18 mouse cellular contexts compared by ENCODE assay signal in the genomic region with DNA sequence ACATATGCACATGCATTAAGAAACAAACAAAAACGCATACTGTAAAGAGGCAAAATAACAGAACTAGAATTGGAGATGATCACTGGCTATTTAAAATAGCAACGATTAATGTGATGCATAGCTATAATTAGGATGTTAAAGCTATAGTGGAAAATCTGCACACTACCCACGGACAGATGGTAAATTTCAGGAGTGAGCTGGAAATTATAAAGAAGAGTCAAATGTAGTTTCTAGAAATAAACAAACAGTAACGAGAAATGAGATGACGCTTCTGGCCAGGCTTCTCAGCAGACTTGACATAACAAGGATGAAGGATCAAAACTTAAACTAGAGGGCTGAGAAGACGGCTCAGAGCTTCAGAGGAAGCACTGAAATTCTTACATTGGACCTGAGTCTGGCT. TPM values are rescaled to one million over a fixed set of nuclear protein-coding genes. Genes with fewer than 3 reads are reported as not detected.
DNase-seq lines count a peak whose midpoint lies in the region; ATAC-seq and TF ChIP-seq lines count a peak whose summit lies in the region.
"Had no signal": no experiment of that assay in that cellular context is flagged by ENCODE, and none has a peak within 500 bp of the region (broad histone marks: within the 10 kb centered on the region; RNA-seq: fewer than 3 reads in every experiment).

No protein-coding gene starts in this region.

- TF ChIP-seq CTCF in intestine, postnatal 0 days (IDR thresholded peaks at IDR 0.05; ENCODE audit: low read depth): no peak
- no peak for TF ChIP-seq CTCF in liver, postnatal 0 days (IDR thresholded peaks at IDR 0.05; ENCODE audit: low read depth)
- no peak for TF ChIP-seq CTCF in olfactory bulb, adult 2 months (IDR thresholded peaks at IDR 0.05; ENCODE audit: insufficient read depth, low read depth, low read length)

- ATAC-seq in forebrain, embryonic 16.5 days: no peak
- no peak for ATAC-seq in forebrain, embryonic 13.5 days
- ATAC-seq in intestine, embryonic 14.5 days (replicated peaks; ENCODE audit: low FRiP score, low TSS enrichment, low read depth): no peak
- no peak for ATAC-seq in intestine, postnatal 0 days
- ATAC-seq in liver, embryonic 13.5 days (ENCODE audit: low read depth): no peak
- no peak for ATAC-seq in liver, postnatal 0 days

- peaks cover 26% of the 10 kb centered on the region for H3K4me1 ChIP-seq in forebrain, embryonic 16.5 days (replicated peaks; ENCODE audit: control insufficient read depth, insufficient read depth, low read length)
- H3K4me1 ChIP-seq in forebrain, embryonic 13.5 days: peaks cover 30% of the 10 kb centered on the region
- no peaks in the 10 kb centered on the region for H3K4me1 ChIP-seq in intestine, embryonic 14.5 days (replicated peaks; ENCODE audit: control insufficient read depth, insufficient read depth, low read length)
- H3K4me1 ChIP-seq in intestine, postnatal 0 days (replicated peaks; ENCODE audit: control insufficient read depth, insufficient read depth, low read length): no peaks in the 10 kb centered on the region
- H3K4me1 ChIP-seq in liver, embryonic 13.5 days (replicated peaks): peaks cover 84% of the 10 kb centered on the region
- H3K4me1 ChIP-seq in liver, postnatal 0 days (ENCODE audit: insufficient read depth): peaks cover 31% of the 10 kb centered on the region
- H3K4me1 ChIP-seq in olfactory bulb, adult 2 months (ENCODE audit: control insufficient read depth, insufficient read depth, low read length): peaks cover 37% of the 10 kb centered on the region

- TF ChIP-seq EP300 in liver, postnatal 0 days (IDR thresholded peaks at IDR 0.05; ENCODE audit: low read depth): no peak

- no peaks in the 10 kb centered on the region for H3K9me3 ChIP-seq in forebrain, embryonic 16.5 days (ENCODE audit: control insufficient read depth, low read length)
- H3K9me3 ChIP-seq in forebrain, embryonic 13.5 days (replicated peaks): no peaks in the 10 kb centered on the region
- H3K9me3 ChIP-seq in intestine, embryonic 14.5 days (ENCODE audit: control insufficient read depth, low read length): no peaks in the 10 kb centered on the region
- H3K9me3 ChIP-seq in intestine, postnatal 0 days (ENCODE audit: control insufficient read depth): no peaks in the 10 kb centered on the region
- H3K9me3 ChIP-seq in liver, embryonic 13.5 days (replicated peaks): no peaks in the 10 kb centered on the region
- no peaks in the 10 kb centered on the region for H3K9me3 ChIP-seq in liver, postnatal 0 days (ENCODE audit: low read length)
- H3K9me3 ChIP-seq: embryonic facial prominence, embryonic 10.5 days; heart, embryonic 13.5 days; hindbrain, embryonic 15.5 days had no signal

- no peaks in the 10 kb centered on the region; the same call in 1 of the 2 replicates for H3K27me3 ChIP-seq in forebrain, embryonic 16.5 days (replicated peaks; ENCODE audit: control insufficient read depth, insufficient read depth, low read length)
- H3K27me3 ChIP-seq in forebrain, embryonic 13.5 days: no peaks in the 10 kb centered on the region
- H3K27me3 ChIP-seq in intestine, embryonic 14.5 days (replicated peaks; ENCODE audit: control insufficient read depth, insufficient read depth, low read length): no peaks in the 10 kb centered on the region
- H3K27me3 ChIP-seq in intestine, postnatal 0 days (replicated peaks; ENCODE audit: control insufficient read depth, insufficient read depth, low read length): no peaks in the 10 kb centered on the region
- no peaks in the 10 kb centered on the region for H3K27me3 ChIP-seq in liver, embryonic 13.5 days
- no peaks in the 10 kb centered on the region for H3K27me3 ChIP-seq in liver, postnatal 0 days (ENCODE audit: insufficient read depth, low read length)
- H3K27me3 ChIP-seq: heart, embryonic 13.5 days; hindbrain, embryonic 15.5 days had no signal

- WGBS in forebrain, embryonic 16.5 days: 66% methylated on average over 6 of the region's 6 CpGs
- 86% methylated on average over 6 of the region's 6 CpGs for WGBS in forebrain, embryonic 13.5 days
- 59% methylated on average over 6 of the region's 6 CpGs for WGBS in intestine, embryonic 14.5 days
- WGBS in intestine, postnatal 0 days: 72% methylated on average over 6 of the region's 6 CpGs
- 83% methylated on average over 6 of the region's 6 CpGs for WGBS in liver, embryonic 13.5 days (ENCODE audit: insufficient replicate concordance)
- WGBS in liver, postnatal 0 days (ENCODE audit: insufficient replicate concordance): 87% methylated on average over 6 of the region's 6 CpGs
- WGBS in olfactory bulb, adult 2 months: 39% methylated on average over 6 of the region's 6 CpGs

- no peak overlapping the region for H3K4me3 ChIP-seq in forebrain, embryonic 16.5 days (replicated peaks; ENCODE audit: low read length)
- no peak overlapping the region for H3K4me3 ChIP-seq in forebrain, embryonic 13.5 days
- H3K4me3 ChIP-seq in intestine, embryonic 14.5 days (ENCODE audit: low read depth, low read length): no peak overlapping the region
- no peak overlapping the region for H3K4me3 ChIP-seq in intestine, postnatal 0 days (ENCODE audit: low read depth, low read length)
- no peak overlapping the region for H3K4me3 ChIP-seq in liver, embryonic 13.5 days (replicated peaks)
- no peak overlapping the region for H3K4me3 ChIP-seq in liver, postnatal 0 days (ENCODE audit: low read depth, low read length)
- H3K4me3 ChIP-seq in olfactory bulb, adult 2 months (ENCODE audit: insufficient read depth, low read depth, low read length): no peak overlapping the region
- H3K4me3 ChIP-seq: embryonic facial prominence, embryonic 10.5 days; heart, embryonic 13.5 days; hindbrain, embryonic 15.5 days had no signal

- peaks cover 2% of the 10 kb centered on the region; the same call in 1 of the 2 replicates for H3K36me3 ChIP-seq in forebrain, embryonic 16.5 days (ENCODE audit: control insufficient read depth, insufficient read depth)
- peaks cover 40% of the 10 kb centered on the region for H3K36me3 ChIP-seq in forebrain, embryonic 13.5 days (ENCODE audit: poor library complexity, severe bottlenecking)
- H3K36me3 ChIP-seq in intestine, embryonic 14.5 days (ENCODE audit: control insufficient read depth, insufficient read depth, low read length): peaks cover 47% of the 10 kb centered on the region
- peaks cover 50% of the 10 kb centered on the region for H3K36me3 ChIP-seq in intestine, postnatal 0 days (ENCODE audit: control insufficient read depth, insufficient read depth)
- peaks cover 73% of the 10 kb centered on the region for H3K36me3 ChIP-seq in liver, embryonic 13.5 days
- H3K36me3 ChIP-seq in liver, postnatal 0 days (replicated peaks; ENCODE audit: insufficient read depth, low read length): peaks cover 40% of the 10 kb centered on the region

- H3K27ac ChIP-seq in forebrain, embryonic 16.5 days (ENCODE audit: low read length): peak overlapping the region; percentile 20; the same call in 1 of the 2 replicates
- no peak overlapping the region for H3K27ac ChIP-seq in forebrain, embryonic 13.5 days
- 0 out of 2 replicates have a peak overlapping the region, but pooled peaks have one; percentile 14 for H3K27ac ChIP-seq in intestine, embryonic 14.5 days (ENCODE audit: low read depth)
- no peak overlapping the region for H3K27ac ChIP-seq in intestine, postnatal 0 days (ENCODE audit: low read depth, low read length)
- peak overlapping the region; percentile 48; the same call in 1 of the 2 replicates for H3K27ac ChIP-seq in liver, embryonic 13.5 days
- no peak overlapping the region for H3K27ac ChIP-seq in liver, postnatal 0 days (ENCODE audit: low read depth)
- H3K27ac ChIP-seq in olfactory bulb, adult 2 months (ENCODE audit: insufficient read depth, low read depth, low read length): peak overlapping the region; percentile 38; the same call in 1 of the 2 replicates
- H3K27ac ChIP-seq: embryonic facial prominence, embryonic 10.5 days; heart, embryonic 13.5 days; hindbrain, embryonic 15.5 days had no signal

- no peak overlapping the region for H3K4me2 ChIP-seq in forebrain, embryonic 16.5 days (ENCODE audit: low read length)
- H3K4me2 ChIP-seq in forebrain, embryonic 13.5 days: no peak overlapping the region
- H3K4me2 ChIP-seq in intestine, embryonic 14.5 days (ENCODE audit: low read length): no peak overlapping the region
- no peak overlapping the region for H3K4me2 ChIP-seq in intestine, postnatal 0 days (replicated peaks; ENCODE audit: low read depth)
- H3K4me2 ChIP-seq in liver, embryonic 13.5 days: no peak overlapping the region
- no peak overlapping the region for H3K4me2 ChIP-seq in liver, postnatal 0 days (ENCODE audit: low read depth, low read length)
- H3K4me2 ChIP-seq: heart, embryonic 13.5 days; hindbrain, embryonic 15.5 days had no signal

- no peak overlapping the region for H3K9ac ChIP-seq in forebrain, embryonic 16.5 days (replicated peaks; ENCODE audit: low read depth, low read length)
- no peak overlapping the region for H3K9ac ChIP-seq in forebrain, embryonic 13.5 days
- no peak overlapping the region for H3K9ac ChIP-seq in intestine, embryonic 14.5 days (ENCODE audit: low read length)
- no peak overlapping the region for H3K9ac ChIP-seq in intestine, postnatal 0 days (ENCODE audit: low read depth, low read length)
- H3K9ac ChIP-seq in liver, embryonic 13.5 days: no peak overlapping the region
- no peak overlapping the region for H3K9ac ChIP-seq in liver, postnatal 0 days (replicated peaks)
- H3K9ac ChIP-seq: heart, embryonic 13.5 days; hindbrain, embryonic 15.5 days had no signal

- TF ChIP-seq POLR2A in olfactory bulb, adult 2 months (IDR thresholded peaks at IDR 0.05; ENCODE audit: insufficient read depth, low read depth, low read length): no peak

- no peak for DNase-seq in intestine, embryonic 14.5 days (ENCODE audit: low spot score)
- DNase-seq in liver, embryonic 13.5 days: no peak
- DNase-seq in liver, postnatal 0 days: no peak
- no peak for DNase-seq in embryo, embryonic 10 days (ENCODE audit: low spot score)
- DNase-seq: adrenal gland, postnatal 10 days; cerebellum, adult 11-12 months; cerebellum, adult 9-11 months; cerebellum, postnatal 36 days; gastrocnemius, postnatal 36 days; heart, adult 11 months; heart, postnatal 36 days had no signal

RNA-seq across cellular contexts. Expression of gene Susd2, which starts 57.5 kb away (rescaled TPM):
- polyA plus RNA-seq in forebrain, embryonic 16.5 days (2015; fragmentation: Nextera tagmentation; extraction: Ambion mirVana): 1.2 and 1.3 TPM in 2 replicates
- 0.97 and 1.1 TPM in 2 replicates for polyA plus RNA-seq in forebrain, embryonic 13.5 days (2015; fragmentation: Nextera tagmentation; extraction: Ambion mirVana)
- 11.8 and 13.0 TPM in 2 replicates for polyA plus RNA-seq in intestine, embryonic 14.5 days (2014; fragmentation: Nextera tagmentation; extraction: Ambion mirVana)
- polyA plus RNA-seq in intestine, postnatal 0 days (2015; fragmentation: Nextera tagmentation; extraction: Ambion mirVana): 35.1 and 37.2 TPM in 2 replicates
- 1.0 and 1.4 TPM in 2 replicates for polyA plus RNA-seq in liver, embryonic 13.5 days (2015; fragmentation: Nextera tagmentation; extraction: Ambion mirVana)
- 1.6 TPM in 2 replicates for polyA plus RNA-seq in liver, postnatal 0 days (2015; fragmentation: Nextera tagmentation; extraction: Ambion mirVana)
- not detected in 2 replicates for polyA plus RNA-seq in olfactory bulb, adult 2 months (2012; ENCODE audit: insufficient read depth, insufficient read length, low replicate concordance, missing spikeins)

Comparison
In these comparisons a context has a peak if more than half of its experiments do, and no peak if none do; other contexts are left out.
1. H3K27ac ChIP-seq: peak in forebrain, embryonic 16.5 days (single experiment), intestine, embryonic 14.5 days (single experiment), liver, embryonic 13.5 days (single experiment) and olfactory bulb, adult 2 months (single experiment); none in forebrain, embryonic 13.5 days (single experiment), intestine, postnatal 0 days (single experiment) and liver, postnatal 0 days (single experiment).